In the genomic region with DNA sequence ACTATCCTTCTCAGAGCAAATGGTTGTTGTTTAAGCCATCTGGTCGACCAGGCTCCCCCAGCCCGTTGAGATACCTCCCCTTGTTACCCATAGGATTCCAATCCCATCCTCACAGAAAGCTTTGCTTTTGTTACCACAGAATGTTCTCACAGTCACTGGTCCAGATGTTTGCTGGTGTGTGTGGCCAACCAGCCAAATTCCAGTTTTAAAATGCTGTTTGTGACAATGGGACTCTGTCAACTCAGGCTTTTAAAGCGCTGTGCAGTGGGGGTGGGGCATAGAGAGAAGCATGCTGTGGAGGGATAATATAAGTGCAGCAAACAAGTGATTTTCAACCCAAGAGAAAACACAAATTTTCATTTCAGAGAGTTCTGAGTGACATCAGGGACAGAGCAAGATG, we compare ENCODE assay signal across 16 mouse cellular contexts. TPM values are rescaled to one million over a fixed set of nuclear protein-coding genes. Genes with fewer than 3 reads are reported as not detected.
DNase-seq lines count a peak whose midpoint lies in the region.
"Had no signal": no experiment of that assay in that cellular context is flagged by ENCODE, and none has a peak within 500 bp of the region (broad histone marks: within the 10 kb centered on the region; RNA-seq: fewer than 3 reads in every experiment).

No protein-coding gene starts in this region.

- intact Hi-C loops in left cerebral cortex, postnatal 25 days (cut with DNase I), result no loop called here

- peak; percentile 46 for DNase-seq in layer of hippocampus, adult 11-12 months (ENCODE audit: low spot score)
- no peak for DNase-seq in layer of hippocampus, postnatal 36 days
- DNase-seq in left cerebral cortex, adult 11 months (ENCODE audit: low spot score), result peak; percentile 26
- no peak for DNase-seq in left cerebral cortex, postnatal 25 days (ENCODE audit: low spot score in 2 of 2)
- DNase-seq in right cerebral cortex, adult 18-20 months, result peak; percentile 12
- no peak for DNase-seq in right cerebral cortex, postnatal 14 days
- peak; percentile 43 for DNase-seq in telencephalon, adult 2 months (ENCODE audit: low read depth, low spot score)
- DNase-seq in adipocyte (ENCODE audit: low spot score), result no peak
- DNase-seq: adrenal gland, postnatal 10 days; cerebellum, adult 11-12 months; cerebellum, adult 9-10 months; cerebellum, postnatal 25 days; gastrocnemius, adult 2 months; gastrocnemius, postnatal 25 days; heart, postnatal 14 days had no signal

RNA-seq across cellular contexts. Expression of a gene that starts 43.4 kb away (rescaled TPM):
- 100 to 1,000 TPM; 119 to 142 TPM for total RNA-seq in layer of hippocampus, postnatal 36 days (2021)
- total RNA-seq in left cerebral cortex, postnatal 25 days (2021), result 100 to 1,000 TPM in 1 of 2 experiments, 10 to 100 TPM in 1; 99.5 to 124 TPM
- total RNA-seq: granulocyte monocyte progenitor cell, adult 5-6 weeks had no signal

Comparison
In these comparisons a context has a peak if more than half of its experiments do, and no peak if none do; other contexts are left out.
1. DNase-seq: peak in layer of hippocampus, adult 11-12 months (single experiment), left cerebral cortex, adult 11 months (single experiment), right cerebral cortex, adult 18-20 months (single experiment) and telencephalon, adult 2 months (single experiment); none in layer of hippocampus, postnatal 36 days (0 of 2), left cerebral cortex, postnatal 25 days (0 of 2), right cerebral cortex, postnatal 14 days (single experiment) and adipocyte (single experiment).